28 mouse cellular contexts compared by ENCODE assay signal in genomic region chr7:133976388-133977122, GRCm38 (mm10).
DNase-seq lines count a peak whose midpoint lies in the region; ATAC-seq and TF ChIP-seq lines count a peak whose summit lies in the region.
"Had no signal": no experiment of that assay in that cellular context is flagged by ENCODE, and none has a peak within 500 bp of the region (broad histone marks: within the 10 kb centered on the region; RNA-seq: fewer than 3 reads in every experiment).

No protein-coding gene starts in this region.

- ATAC-seq in hindbrain, embryonic 14.5 days (ENCODE audit: low FRiP score): no peak
- no peak for ATAC-seq in hindbrain, embryonic 11.5 days (ENCODE audit: low FRiP score)
- no peak for ATAC-seq in lung, embryonic 14.5 days (ENCODE audit: insufficient read depth)
- no peak for ATAC-seq in embryonic facial prominence, embryonic 15.5 days (ENCODE audit: insufficient number of reproducible peaks, low FRiP score, low TSS enrichment, low read depth)
- peak; percentile 67 for ATAC-seq in limb, embryonic 14.5 days (ENCODE audit: low FRiP score, low read depth)
- ATAC-seq: CD4-positive, CD25-positive, alpha-beta regulatory T cell, adult 4 months; forebrain, embryonic 13.5 days; liver, postnatal 0 days had no signal

- H3K36me3 ChIP-seq in hindbrain, embryonic 14.5 days (replicated peaks; ENCODE audit: control insufficient read depth, insufficient read depth): no peaks in the 10 kb centered on the region
- no peaks in the 10 kb centered on the region for H3K36me3 ChIP-seq in hindbrain, embryonic 11.5 days (ENCODE audit: control insufficient read depth, insufficient read depth, low read length)
- H3K36me3 ChIP-seq in lung, embryonic 14.5 days (ENCODE audit: insufficient read depth): peaks cover 18% of the 10 kb centered on the region; the same call in 1 of the 2 replicates
- H3K36me3 ChIP-seq in embryonic facial prominence, embryonic 15.5 days: no peaks in the 10 kb centered on the region
- H3K36me3 ChIP-seq in limb, embryonic 14.5 days (ENCODE audit: control insufficient read depth, insufficient read depth, low read length): 0 out of 2 replicates have a peak, but pooled peaks cover 3% of the 10 kb centered on the region
- H3K36me3 ChIP-seq: heart, embryonic 10.5 days had no signal

- 0 out of 2 replicates have a peak, but pooled peaks cover 7% of the 10 kb centered on the region for H3K4me1 ChIP-seq in hindbrain, embryonic 14.5 days (replicated peaks; ENCODE audit: control insufficient read depth, insufficient read depth, low read length)
- H3K4me1 ChIP-seq in hindbrain, embryonic 11.5 days (replicated peaks; ENCODE audit: control insufficient read depth, insufficient read depth, low read length): no peaks in the 10 kb centered on the region
- no peaks in the 10 kb centered on the region; the same call in 1 of the 2 replicates for H3K4me1 ChIP-seq in lung, embryonic 14.5 days (ENCODE audit: insufficient read depth)
- H3K4me1 ChIP-seq in embryonic facial prominence, embryonic 15.5 days: peaks cover 20% of the 10 kb centered on the region
- H3K4me1 ChIP-seq in limb, embryonic 14.5 days (ENCODE audit: control insufficient read depth, insufficient read depth, low read length): peaks cover 13% of the 10 kb centered on the region
- H3K4me1 ChIP-seq: forebrain, embryonic 13.5 days; heart, embryonic 10.5 days had no signal

- no peaks in the 10 kb centered on the region for H3K27me3 ChIP-seq in hindbrain, embryonic 14.5 days (ENCODE audit: control insufficient read depth, insufficient read depth, low read length)
- H3K27me3 ChIP-seq in hindbrain, embryonic 11.5 days (ENCODE audit: control insufficient read depth, insufficient read depth, low read length): no peaks in the 10 kb centered on the region
- H3K27me3 ChIP-seq in lung, embryonic 14.5 days (ENCODE audit: insufficient read depth, low read length): no peaks in the 10 kb centered on the region
- H3K27me3 ChIP-seq in embryonic facial prominence, embryonic 15.5 days: no peaks in the 10 kb centered on the region
- no peaks in the 10 kb centered on the region for H3K27me3 ChIP-seq in limb, embryonic 14.5 days (ENCODE audit: control insufficient read depth, insufficient read depth, low read length)
- H3K27me3 ChIP-seq: forebrain, embryonic 13.5 days had no signal

- no peaks in the 10 kb centered on the region for H3K9me3 ChIP-seq in hindbrain, embryonic 14.5 days (ENCODE audit: control insufficient read depth, low read length)
- no peaks in the 10 kb centered on the region for H3K9me3 ChIP-seq in hindbrain, embryonic 11.5 days (ENCODE audit: control insufficient read depth, low read length)
- no peaks in the 10 kb centered on the region for H3K9me3 ChIP-seq in lung, embryonic 14.5 days (ENCODE audit: low read depth, low read length)
- H3K9me3 ChIP-seq in embryonic facial prominence, embryonic 15.5 days (replicated peaks): no peaks in the 10 kb centered on the region
- no peaks in the 10 kb centered on the region for H3K9me3 ChIP-seq in limb, embryonic 14.5 days (ENCODE audit: control insufficient read depth, low read length)
- H3K9me3 ChIP-seq: forebrain, embryonic 13.5 days; heart, embryonic 10.5 days had no signal

- no peak overlapping the region for H3K4me3 ChIP-seq in hindbrain, embryonic 14.5 days (replicated peaks; ENCODE audit: low read length)
- H3K4me3 ChIP-seq in hindbrain, embryonic 11.5 days (ENCODE audit: low read depth, low read length): no peak overlapping the region
- H3K4me3 ChIP-seq in lung, embryonic 14.5 days (ENCODE audit: low read depth, low read length): no peak overlapping the region
- H3K4me3 ChIP-seq in embryonic facial prominence, embryonic 15.5 days (replicated peaks): no peak overlapping the region
- no peak overlapping the region for H3K4me3 ChIP-seq in limb, embryonic 14.5 days (replicated peaks; ENCODE audit: low read length)
- H3K4me3 ChIP-seq: forebrain, embryonic 13.5 days; heart, embryonic 10.5 days; layer of hippocampus, adult 2 months had no signal

- TF ChIP-seq CTCF in lung, embryonic 14.5 days (IDR thresholded peaks at IDR 0.05; ENCODE audit: low read depth): no peak

- no peak for DNase-seq in hindbrain, embryonic 14.5 days (ENCODE audit: low spot score)
- no peak for DNase-seq in hindbrain, embryonic 11.5 days (ENCODE audit: low spot score)
- no peak for DNase-seq in lung, embryonic 14.5 days
- no peak for DNase-seq in lung, adult 18-20 months
- DNase-seq in limb, embryonic 14.5 days (ENCODE audit: low spot score): peak; percentile 35
- no peak for DNase-seq in adrenal gland, adult 2 months
- DNase-seq in left cerebral cortex, adult 8-10 months (ENCODE audit: low spot score in 2 of 2): no peak
- DNase-seq: adrenal gland, postnatal 36 days; cerebellum, adult 11 months; cerebellum, adult 9-11 months; gastrocnemius, postnatal 36 days; heart, postnatal 4 days; kidney, adult 18-20 months; kidney, postnatal 14 days; liver, postnatal 0 days; retina, postnatal 1 day; right cerebral cortex, postnatal 25 days; spleen, adult 18-20 months; thymus, adult 18-20 months; thymus, postnatal 4 days had no signal

- 70% methylated on average over 8 of the region's 8 CpGs for WGBS in hindbrain, embryonic 14.5 days
- 75% methylated on average over 8 of the region's 8 CpGs for WGBS in hindbrain, embryonic 11.5 days
- WGBS in lung, embryonic 14.5 days: 46% methylated on average over 8 of the region's 8 CpGs
- WGBS in embryonic facial prominence, embryonic 15.5 days: 39% methylated on average over 8 of the region's 8 CpGs
- 13% methylated on average over 8 of the region's 8 CpGs for WGBS in limb, embryonic 14.5 days

- TF ChIP-seq POLR2A in limb, embryonic 14.5 days (IDR thresholded peaks at IDR 0.05; ENCODE audit: borderline replicate concordance, extremely low read depth, insufficient read depth, insufficient read length): no peak

- H3K27ac ChIP-seq in hindbrain, embryonic 14.5 days: peak overlapping the region; percentile 26; the same call in 1 of the 2 replicates
- no peak overlapping the region for H3K27ac ChIP-seq in hindbrain, embryonic 11.5 days (ENCODE audit: low read depth, low read length)
- peak overlapping the region; percentile 43; the same call in 1 of the 2 replicates for H3K27ac ChIP-seq in lung, embryonic 14.5 days (ENCODE audit: low read depth)
- peak overlapping the region; percentile 60; the same call in 1 of the 2 replicates for H3K27ac ChIP-seq in embryonic facial prominence, embryonic 15.5 days (replicated peaks)
- H3K27ac ChIP-seq in limb, embryonic 14.5 days (replicated peaks; ENCODE audit: low read depth, low read length): peak overlapping the region; percentile 65
- H3K27ac ChIP-seq: forebrain, embryonic 13.5 days; heart, embryonic 10.5 days; layer of hippocampus, adult 2 months; macrophage had no signal

- H3K9ac ChIP-seq in hindbrain, embryonic 14.5 days: no peak overlapping the region
- H3K9ac ChIP-seq in hindbrain, embryonic 11.5 days (ENCODE audit: low read depth, low read length): no peak overlapping the region
- H3K9ac ChIP-seq in lung, embryonic 14.5 days: no peak overlapping the region
- no peak overlapping the region for H3K9ac ChIP-seq in embryonic facial prominence, embryonic 15.5 days
- H3K9ac ChIP-seq in limb, embryonic 14.5 days (ENCODE audit: low read depth, low read length, severe bottlenecking): no peak overlapping the region
- H3K9ac ChIP-seq: forebrain, embryonic 13.5 days; liver, postnatal 0 days had no signal

- no peak overlapping the region for H3K4me2 ChIP-seq in hindbrain, embryonic 14.5 days (replicated peaks)
- no peak overlapping the region for H3K4me2 ChIP-seq in hindbrain, embryonic 11.5 days (replicated peaks; ENCODE audit: low read depth, low read length)
- no peak overlapping the region for H3K4me2 ChIP-seq in lung, embryonic 14.5 days
- no peak overlapping the region for H3K4me2 ChIP-seq in embryonic facial prominence, embryonic 15.5 days (replicated peaks)
- H3K4me2 ChIP-seq in limb, embryonic 14.5 days (replicated peaks; ENCODE audit: low read depth, low read length, severe bottlenecking): 0 out of 2 replicates have a peak overlapping the region, but pooled peaks have one; percentile 0
- H3K4me2 ChIP-seq: forebrain, embryonic 13.5 days; liver, embryonic 11.5 days; midbrain, embryonic 11.5 days had no signal
